Mouse (Mus musculus) erythroid progenitor cell, adult 5-6 weeks (primary cell): ENCODE results near the gene Tmem160. TPM values are rescaled to one million over a fixed set of nuclear protein-coding genes. Genes with fewer than 3 reads are reported as not detected.

Experiments
- ATAC-seq: replicated peaks from 2 replicates; pipeline ENCODE4 v1.8.0; 2016; ENCODE audit warnings: moderate number of reproducible peaks, mild to moderate bottlenecking, moderate TSS enrichment, inconsistent platforms; ENCODE audit not compliant: poor library complexity, low FRiP score, severe bottlenecking
- total RNA-seq, 2 experiments: library from RNA; stranded (forward) in 1 of 2; stranded (reverse) in 1 of 2; fragments of 150-400 nt in 1 of 2; fragments of 186-747, 209-891 nt in 1 of 2; gene quantifications; 2 replicates each; pipeline versions ENCODE4 v1.2.3 to v1.2.4; 2015 to 2017; ENCODE audit warnings: low replicate concordance in 2 of 2

Gene Tmem160
- total RNA-seq (2015; ENCODE audit: low replicate concordance) (6.8 and 8.0 TPM in 2 replicates), total RNA-seq (2017; ENCODE audit: low replicate concordance) (1.9 and 5.9 TPM in 2 replicates)

GRCm38 (mm10) chr7:16452587-16453073 lies at the start of gene Tmem160:
Tmem160 (plus strand) TSS chr7:16452779.
- ATAC-seq = peak; percentile 92

- no peak for ATAC-seq
Measured at GRCm38 (mm10) chr7:16402968-16403948, 49.3 kb upstream of the Tmem160 start.

- no peak for ATAC-seq
Measured at GRCm38 (mm10) chr7:16404315-16405072, 48.1 kb upstream of the Tmem160 start.

- 0 out of 2 replicates have a peak, but pooled peaks have one; percentile 0 for ATAC-seq
Measured at GRCm38 (mm10) chr7:16405073-16405455, 47.5 kb upstream of the Tmem160 start.

- ATAC-seq = peak; percentile 71
Measured at GRCm38 (mm10) chr7:16405516-16406351, 46.8 kb upstream of the Tmem160 start.

- no peak for ATAC-seq
Measured at GRCm38 (mm10) chr7:16406978-16407377, 45.6 kb upstream of the Tmem160 start.

GRCm38 (mm10) chr7:16411100-16411499 lies 41.5 kb upstream of the Tmem160 start:
- no peak for ATAC-seq

- peak; percentile 87 for ATAC-seq
Measured at GRCm38 (mm10) chr7:16412220-16412896, 40.2 kb upstream of the Tmem160 start.

- no peak for ATAC-seq
Measured at GRCm38 (mm10) chr7:16412930-16413329, 39.6 kb upstream of the Tmem160 start.

- no peak for ATAC-seq
Measured at GRCm38 (mm10) chr7:16415426-16415825, 37.2 kb upstream of the Tmem160 start.

GRCm38 (mm10) chr7:16417141-16417771 lies 35.3 kb upstream of the Tmem160 start:
- no peak for ATAC-seq

- no peak for ATAC-seq
Measured at GRCm38 (mm10) chr7:16418713-16419112, 33.9 kb upstream of the Tmem160 start.

- no peak for ATAC-seq
Measured at GRCm38 (mm10) chr7:16420493-16421118, 32.0 kb upstream of the Tmem160 start.

GRCm38 (mm10) chr7:16422222-16422856 lies 30.2 kb upstream of the Tmem160 start:
- no peak for ATAC-seq

GRCm38 (mm10) chr7:16423731-16424130 lies 28.8 kb upstream of the Tmem160 start:
- no peak for ATAC-seq

- peak; percentile 35 for ATAC-seq
Measured at GRCm38 (mm10) chr7:16425721-16426120, 26.9 kb upstream of the Tmem160 start.

GRCm38 (mm10) chr7:16426129-16426729 lies 26.4 kb upstream of the Tmem160 start:
- peak; percentile 81 for ATAC-seq
